Mouse (Mus musculus) megakaryocyte, embryonic 14.5 days (primary cell): Measurements from ENCODE around the gene Arid4b. TPM values are rescaled to one million over a fixed set of nuclear protein-coding genes. Genes with fewer than 3 reads are reported as not detected.

ENCODE experiments used
- H3K27me3 ChIP-seq: replicated peaks from 2 replicates; pipeline ENCODE3; 2012; ENCODE audit warnings: inconsistent platforms
- H3K36me3 ChIP-seq: replicated peaks from 2 replicates; pipeline ENCODE3; 2012; ENCODE audit warnings: low read length, inconsistent platforms, mixed read lengths
- H3K4me1 ChIP-seq: 2 replicates; pipeline ENCODE4 v1.6.1; 2012; ENCODE audit warnings: inconsistent platforms
- H3K4me3 ChIP-seq: replicated peaks from 2 replicates; pipeline ENCODE3; 2012; ENCODE audit warnings: moderate library complexity, mild to moderate bottlenecking, inconsistent platforms
- H3K9me3 ChIP-seq: 2 replicates; pipeline ENCODE4 v1.6.1; 2012; ENCODE audit warnings: inconsistent platforms
- FLI1 ChIP-seq: IDR thresholded peaks from 2 replicates; pipeline ENCODE4 v1.6.1; 2012; ENCODE audit warnings: low read length, inconsistent platforms, mixed read lengths
- GATA1 ChIP-seq: IDR thresholded peaks from 3 replicates; pipeline ENCODE4 v1.6.1; 2012; ENCODE audit warnings: mixed read lengths, low read length, inconsistent platforms, borderline replicate concordance
- polyA plus RNA-seq: library from polyadenylated mRNA; stranded (reverse); fragments of >175 nt; gene quantifications from 2 replicates; pipeline ENCODE4 v1.2.3, GENCODE M21; 2012; ENCODE audit warnings: low replicate concordance; ENCODE audit not compliant: insufficient read depth

Gene Arid4b
- polyA plus RNA-seq, 1 experiment: 3.9 TPM

- H3K4me3 ChIP-seq: no peak overlapping the region
- H3K9me3 ChIP-seq: no peaks in the 10 kb centered on the region
- TF ChIP-seq FLI1 (no peak), GATA1 (no peak)
- no peaks in the 10 kb centered on the region for H3K27me3 ChIP-seq
- peaks cover 84% of the 10 kb centered on the region for H3K36me3 ChIP-seq
- peaks cover 25% of the 10 kb centered on the region for H3K4me1 ChIP-seq
These were observed 6.2 kb upstream of the Arid4b start for GRCm38 (mm10) chr13:14056801-14057200.

GRCm38 (mm10) chr13:14059582-14059981 lies 3.5 kb upstream of the Arid4b start:
- TF ChIP-seq GATA1: no peak
- no peak for TF ChIP-seq FLI1
- no peak overlapping the region for H3K4me3 ChIP-seq
- H3K9me3 ChIP-seq: no peaks in the 10 kb centered on the region
- peaks cover 59% of the 10 kb centered on the region for H3K36me3 ChIP-seq
- H3K4me1 ChIP-seq: peaks cover 25% of the 10 kb centered on the region
- no peaks in the 10 kb centered on the region for H3K27me3 ChIP-seq

GRCm38 (mm10) chr13:14062209-14063012 lies 621 bp upstream of the Arid4b start:
- no peak for TF ChIP-seq FLI1
- no peak for TF ChIP-seq GATA1
- Histone ChIP-seq H3K27me3 (no peaks in the 10 kb centered on the region), H3K4me3 (peak overlapping the region; percentile 98), H3K4me1 (peaks cover 32% of the 10 kb centered on the region), H3K36me3 (peaks cover 49% of the 10 kb centered on the region), H3K9me3 (no peaks in the 10 kb centered on the region)

- H3K4me3 ChIP-seq: peak overlapping the region; percentile 98
- peaks cover 45% of the 10 kb centered on the region for H3K4me1 ChIP-seq
- no peaks in the 10 kb centered on the region for H3K9me3 ChIP-seq
- TF ChIP-seq FLI1 (no peak), GATA1 (no peak)
- H3K36me3 ChIP-seq: peaks cover 51% of the 10 kb centered on the region
- H3K27me3 ChIP-seq: no peaks in the 10 kb centered on the region
These were observed 875 bp downstream of the Arid4b start for GRCm38 (mm10) chr13:14063942-14064271.

- H3K9me3 ChIP-seq: no peaks in the 10 kb centered on the region
- peaks cover 50% of the 10 kb centered on the region for H3K4me1 ChIP-seq
- H3K4me3 ChIP-seq: peak overlapping the region; percentile 98
- no peaks in the 10 kb centered on the region for H3K27me3 ChIP-seq
- H3K36me3 ChIP-seq: peaks cover 50% of the 10 kb centered on the region
- TF ChIP-seq FLI1 (no peak), GATA1 (no peak)
These were observed 1.5 kb downstream of the Arid4b start for GRCm38 (mm10) chr13:14064341-14065027.

- H3K36me3 ChIP-seq: peaks cover 50% of the 10 kb centered on the region
- H3K9me3 ChIP-seq: no peaks in the 10 kb centered on the region
- no peak for TF ChIP-seq FLI1
- TF ChIP-seq GATA1: no peak
- H3K4me3 ChIP-seq: peak overlapping the region; percentile 98
- peaks cover 54% of the 10 kb centered on the region for H3K4me1 ChIP-seq
- no peaks in the 10 kb centered on the region for H3K27me3 ChIP-seq
These were observed 2.0 kb downstream of the Arid4b start for GRCm38 (mm10) chr13:14065028-14065380.

- peak overlapping the region; percentile 17 for H3K4me3 ChIP-seq
- H3K4me1 ChIP-seq: peaks cover 53% of the 10 kb centered on the region
- no peaks in the 10 kb centered on the region for H3K9me3 ChIP-seq
These were observed 2.7 kb downstream of the Arid4b start for GRCm38 (mm10) chr13:14065701-14066100.

GRCm38 (mm10) chr13:14068035-14068434 lies 5.0 kb downstream of the Arid4b start:
- no peaks in the 10 kb centered on the region for H3K9me3 ChIP-seq
- no peak overlapping the region for H3K4me3 ChIP-seq
- H3K27me3 ChIP-seq: no peaks in the 10 kb centered on the region
- TF ChIP-seq GATA1 (no peak), FLI1 (no peak)
- peaks cover 56% of the 10 kb centered on the region for H3K4me1 ChIP-seq
- peaks cover 61% of the 10 kb centered on the region for H3K36me3 ChIP-seq

More at GRCm38 (mm10) chr13:14065701-14066100, 2.7 kb downstream of the Arid4b start:
- peaks cover 48% of the 10 kb centered on the region for H3K36me3 ChIP-seq
- TF ChIP-seq GATA1 (no peak), FLI1 (no peak)
- H3K27me3 ChIP-seq: no peaks in the 10 kb centered on the region

GRCm38 (mm10) chr13:14069291-14069690 lies 6.3 kb downstream of the Arid4b start:
- Histone ChIP-seq H3K27me3 (no peaks in the 10 kb centered on the region), H3K4me1 (peaks cover 64% of the 10 kb centered on the region), H3K36me3 (peaks cover 61% of the 10 kb centered on the region), H3K9me3 (no peaks in the 10 kb centered on the region), H3K4me3 (no peak overlapping the region)
- TF ChIP-seq FLI1 (no peak), GATA1 (no peak)

- H3K4me1 ChIP-seq: peaks cover 47% of the 10 kb centered on the region
- H3K27me3 ChIP-seq: no peaks in the 10 kb centered on the region
- H3K36me3 ChIP-seq: peaks cover 40% of the 10 kb centered on the region
- TF ChIP-seq GATA1 (no peak), FLI1 (no peak)
- no peaks in the 10 kb centered on the region for H3K9me3 ChIP-seq
- no peak overlapping the region for H3K4me3 ChIP-seq
These were observed 11.3 kb downstream of the Arid4b start for GRCm38 (mm10) chr13:14074371-14074770.
